Mouse (Mus musculus): ENCODE data around the gene Gimap9. TPM values are rescaled to one million over a fixed set of nuclear protein-coding genes. Genes with fewer than 3 reads are reported as not detected.

The Gimap9 gene
- polyA plus RNA-seq, 1 experiment from 2014 or later = 14.2 TPM

DNA sequence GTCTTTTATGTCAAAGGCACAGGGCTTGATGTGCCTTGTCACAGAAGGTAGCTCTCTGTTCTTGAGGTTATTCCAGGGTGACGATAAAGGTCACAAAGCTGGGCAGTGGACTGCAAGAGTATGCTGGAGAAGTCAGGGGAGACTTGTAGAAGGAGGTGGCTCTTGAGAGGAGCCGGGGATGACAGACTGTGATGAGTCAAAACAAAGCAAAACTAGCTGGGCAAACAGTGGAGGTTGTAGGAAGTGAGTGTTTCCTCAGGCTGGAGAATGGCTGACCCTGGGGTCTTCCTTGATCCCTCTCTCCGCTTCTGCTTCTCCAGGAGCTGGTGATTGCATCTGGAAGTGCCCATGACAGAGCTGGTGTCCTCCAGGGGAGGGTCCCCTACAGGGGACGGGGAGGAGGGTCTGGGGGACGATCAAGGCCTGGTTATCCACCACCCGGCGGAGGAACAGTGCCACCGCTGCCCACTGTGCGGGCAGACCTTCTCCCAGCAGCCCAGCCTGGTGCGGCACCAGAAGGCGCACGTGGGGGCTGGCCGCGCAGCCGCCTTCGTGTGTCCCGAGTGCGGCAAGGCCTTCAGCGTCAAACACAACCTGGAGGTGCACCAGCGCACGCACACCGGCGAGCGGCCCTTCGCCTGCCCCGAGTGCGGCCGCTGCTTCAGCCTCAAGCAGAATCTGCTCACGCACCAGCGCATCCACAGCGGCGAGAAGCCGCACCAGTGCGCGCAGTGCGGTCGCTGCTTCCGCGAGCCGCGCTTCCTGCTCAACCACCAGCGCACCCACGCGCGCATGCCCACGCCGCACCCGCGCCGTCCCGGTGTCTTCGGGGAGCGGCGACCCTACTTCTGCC, 46.9 kb upstream of the Gimap9 start:
- TF ChIP-seq CTCF (IDR thresholded peaks at IDR 0.05) (no peak), EP300 (IDR thresholded peaks at IDR 0.05) (no peak)
- H3K4me1 ChIP-seq (ENCODE audit: insufficient read depth, low read depth, low read length) = peaks cover 8% of the 10 kb centered on the region

DNA sequence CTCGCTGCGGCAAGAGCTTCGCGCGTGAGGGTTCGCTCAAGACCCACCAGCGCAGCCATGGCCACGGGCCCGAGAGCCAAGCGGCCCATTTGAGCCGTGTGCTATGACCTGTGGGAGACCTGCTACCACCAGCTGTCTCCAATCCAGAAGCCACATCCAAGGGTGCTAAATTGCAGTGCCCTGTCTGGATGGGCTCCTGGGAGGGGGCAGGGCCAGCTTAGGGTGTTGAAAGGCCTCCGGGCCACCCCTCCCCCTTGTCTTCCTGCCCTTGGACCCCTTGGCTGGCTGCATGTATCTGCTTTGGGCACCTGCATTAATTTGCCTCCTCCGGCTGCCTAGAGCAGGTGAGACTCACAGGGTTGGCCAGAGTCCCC, 46.3 kb upstream of the Gimap9 start:
- H3K4me2 ChIP-seq (replicated peaks; ENCODE audit: low read depth, low read length) = peak overlapping the region; percentile 60
- ATAC-seq = no peak
- H3K27ac ChIP-seq (ENCODE audit: low read length) = no peak overlapping the region
- no peak overlapping the region for H3K9ac ChIP-seq (replicated peaks; ENCODE audit: low read depth)
- TF ChIP-seq EP300 (IDR thresholded peaks at IDR 0.05) (no peak), CTCF (IDR thresholded peaks at IDR 0.05) (no peak)
- H3K36me3 ChIP-seq (ENCODE audit: insufficient read depth, low read length) = no peaks in the 10 kb centered on the region
- 4% methylated on average over 7 of the region's 13 CpGs for WGBS
- H3K4me3 ChIP-seq (ENCODE audit: low read depth, low read length) = peak overlapping the region; percentile 33
- H3K4me1 ChIP-seq (ENCODE audit: insufficient read depth, low read depth, low read length) = peaks cover 8% of the 10 kb centered on the region
- H3K27me3 ChIP-seq (replicated peaks; ENCODE audit: insufficient read depth, low read length) = peaks cover 8% of the 10 kb centered on the region; the same call in 1 of the 2 replicates
- DNase-seq (ENCODE audit: low spot score) = no peak
- H3K9me3 ChIP-seq (ENCODE audit: low read length) = no peaks in the 10 kb centered on the region

More for the DNA sequence above, 46.9 kb upstream of the Gimap9 start:
- no peak for DNase-seq (ENCODE audit: low spot score)
- H3K27me3 ChIP-seq (replicated peaks; ENCODE audit: insufficient read depth, low read length) = peaks cover 8% of the 10 kb centered on the region; the same call in 1 of the 2 replicates
- no peak for ATAC-seq
- H3K9me3 ChIP-seq (ENCODE audit: low read length) = no peaks in the 10 kb centered on the region
- no peak overlapping the region for H3K27ac ChIP-seq (ENCODE audit: low read length)
- no peak overlapping the region for H3K9ac ChIP-seq (replicated peaks; ENCODE audit: low read depth)
- peak overlapping the region; percentile 33 for H3K4me3 ChIP-seq (ENCODE audit: low read depth, low read length)
- H3K36me3 ChIP-seq (ENCODE audit: insufficient read depth, low read length) = no peaks in the 10 kb centered on the region
- H3K4me2 ChIP-seq (replicated peaks; ENCODE audit: low read depth, low read length) = peak overlapping the region; percentile 60
- WGBS = 8% methylated on average over 44 of the region's 54 CpGs

DNA sequence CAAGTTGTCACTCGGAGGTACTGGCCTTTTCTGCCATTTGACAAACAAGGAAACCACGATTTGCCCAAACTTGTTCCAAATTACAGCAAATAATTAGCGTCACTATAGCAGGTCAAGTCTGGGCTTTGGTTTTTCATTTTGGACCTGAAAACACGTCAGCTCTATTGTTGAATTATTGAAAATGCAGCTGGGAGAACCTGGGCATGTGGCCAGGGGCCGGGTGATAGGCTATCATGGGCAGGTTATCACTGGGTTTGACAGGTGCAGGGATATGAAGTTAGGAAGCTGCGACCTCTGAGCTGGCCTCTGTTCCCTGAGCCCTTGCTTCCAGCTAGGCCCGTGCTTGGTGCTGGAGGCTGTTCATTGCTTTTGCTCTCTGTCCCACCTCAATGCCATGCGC, 45.1 kb upstream of the Gimap9 start:
- no peaks in the 10 kb centered on the region for H3K36me3 ChIP-seq (ENCODE audit: insufficient read depth, low read length)
- H3K27ac ChIP-seq (ENCODE audit: low read length) = no peak overlapping the region
- TF ChIP-seq CTCF (IDR thresholded peaks at IDR 0.05) = no peak
- TF ChIP-seq EP300 (IDR thresholded peaks at IDR 0.05) = no peak
- H3K4me1 ChIP-seq (ENCODE audit: insufficient read depth, low read depth, low read length) = peaks cover 8% of the 10 kb centered on the region
- no peak overlapping the region for H3K4me2 ChIP-seq (replicated peaks; ENCODE audit: low read depth, low read length)
- H3K4me3 ChIP-seq (ENCODE audit: low read depth, low read length) = no peak overlapping the region
- H3K9me3 ChIP-seq (ENCODE audit: low read length) = no peaks in the 10 kb centered on the region
- 84% methylated on average over 8 of the region's 8 CpGs for WGBS
- DNase-seq (ENCODE audit: low spot score) = no peak
- no peak for ATAC-seq
- no peak overlapping the region for H3K9ac ChIP-seq (replicated peaks; ENCODE audit: low read depth)
- H3K27me3 ChIP-seq (replicated peaks; ENCODE audit: insufficient read depth, low read length) = peaks cover 8% of the 10 kb centered on the region; the same call in 1 of the 2 replicates

DNA sequence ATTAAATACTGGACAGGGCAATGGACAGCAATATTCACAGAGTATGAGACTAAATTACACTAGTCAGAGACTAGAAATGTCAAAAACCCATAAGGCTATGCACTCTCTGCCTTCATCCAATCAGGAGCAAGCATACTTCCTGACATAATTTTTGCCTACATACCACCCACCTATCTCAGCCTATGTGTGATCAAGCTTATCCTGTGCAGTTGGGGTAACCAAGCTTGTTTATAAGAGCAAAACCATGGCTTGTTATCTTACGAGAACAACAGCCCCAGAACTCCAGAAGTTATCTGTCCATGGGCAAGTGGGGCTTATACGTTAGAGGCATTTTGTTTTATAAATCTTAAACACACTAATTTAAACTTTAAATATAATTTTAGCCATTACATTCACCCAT, 40.8 kb upstream of the Gimap9 start:
- Histone ChIP-seq H3K4me3 (ENCODE audit: low read depth, low read length) (no peak overlapping the region), H3K4me2 (replicated peaks; ENCODE audit: low read depth, low read length) (no peak overlapping the region), H3K27me3 (replicated peaks; ENCODE audit: insufficient read depth, low read length) (no peaks in the 10 kb centered on the region), H3K4me1 (ENCODE audit: insufficient read depth, low read depth, low read length) (no peaks in the 10 kb centered on the region), H3K27ac (ENCODE audit: low read length) (no peak overlapping the region), H3K9me3 (ENCODE audit: low read length) (no peaks in the 10 kb centered on the region), H3K9ac (replicated peaks; ENCODE audit: low read depth) (no peak overlapping the region), H3K36me3 (ENCODE audit: insufficient read depth, low read length) (no peaks in the 10 kb centered on the region)
- DNase-seq (ENCODE audit: low spot score) = no peak
- 76% methylated on average over 2 of the region's 2 CpGs for WGBS
- no peak for TF ChIP-seq CTCF (IDR thresholded peaks at IDR 0.05)
- TF ChIP-seq EP300 (IDR thresholded peaks at IDR 0.05) = no peak
- no peak for ATAC-seq

DNA sequence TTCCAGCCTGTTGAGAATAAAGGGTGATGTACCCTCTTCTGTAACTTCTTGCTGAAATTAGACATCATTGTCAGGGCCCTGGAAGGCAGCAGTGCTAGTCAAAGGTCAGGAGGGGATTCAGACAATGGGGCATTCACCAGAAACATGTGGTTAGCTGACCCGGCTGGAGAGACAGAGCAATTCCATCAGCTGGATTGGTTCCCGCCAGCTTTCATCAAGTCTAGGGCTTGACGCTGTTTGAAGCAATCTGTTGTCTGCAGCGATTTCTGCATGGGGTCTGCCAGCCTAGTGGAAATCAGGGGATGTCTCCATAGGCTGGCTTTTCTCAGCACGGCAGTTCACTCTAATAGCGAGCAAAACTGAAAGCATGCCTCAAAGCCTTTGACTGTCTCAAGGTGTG, 39.4 kb upstream of the Gimap9 start:
- no peak overlapping the region for H3K4me2 ChIP-seq (replicated peaks; ENCODE audit: low read depth, low read length)
- H3K4me3 ChIP-seq (ENCODE audit: low read depth, low read length) = no peak overlapping the region
- no peaks in the 10 kb centered on the region for H3K27me3 ChIP-seq (replicated peaks; ENCODE audit: insufficient read depth, low read length)
- ATAC-seq = no peak
- H3K4me1 ChIP-seq (ENCODE audit: insufficient read depth, low read depth, low read length) = no peaks in the 10 kb centered on the region
- no peak for TF ChIP-seq CTCF (IDR thresholded peaks at IDR 0.05)
- WGBS = 70% methylated on average over 6 of the region's 6 CpGs
- H3K9ac ChIP-seq (replicated peaks; ENCODE audit: low read depth) = no peak overlapping the region
- DNase-seq (ENCODE audit: low spot score) = no peak
- H3K27ac ChIP-seq (ENCODE audit: low read length) = no peak overlapping the region
- no peaks in the 10 kb centered on the region for H3K9me3 ChIP-seq (ENCODE audit: low read length)
- H3K36me3 ChIP-seq (ENCODE audit: insufficient read depth, low read length) = no peaks in the 10 kb centered on the region

DNA sequence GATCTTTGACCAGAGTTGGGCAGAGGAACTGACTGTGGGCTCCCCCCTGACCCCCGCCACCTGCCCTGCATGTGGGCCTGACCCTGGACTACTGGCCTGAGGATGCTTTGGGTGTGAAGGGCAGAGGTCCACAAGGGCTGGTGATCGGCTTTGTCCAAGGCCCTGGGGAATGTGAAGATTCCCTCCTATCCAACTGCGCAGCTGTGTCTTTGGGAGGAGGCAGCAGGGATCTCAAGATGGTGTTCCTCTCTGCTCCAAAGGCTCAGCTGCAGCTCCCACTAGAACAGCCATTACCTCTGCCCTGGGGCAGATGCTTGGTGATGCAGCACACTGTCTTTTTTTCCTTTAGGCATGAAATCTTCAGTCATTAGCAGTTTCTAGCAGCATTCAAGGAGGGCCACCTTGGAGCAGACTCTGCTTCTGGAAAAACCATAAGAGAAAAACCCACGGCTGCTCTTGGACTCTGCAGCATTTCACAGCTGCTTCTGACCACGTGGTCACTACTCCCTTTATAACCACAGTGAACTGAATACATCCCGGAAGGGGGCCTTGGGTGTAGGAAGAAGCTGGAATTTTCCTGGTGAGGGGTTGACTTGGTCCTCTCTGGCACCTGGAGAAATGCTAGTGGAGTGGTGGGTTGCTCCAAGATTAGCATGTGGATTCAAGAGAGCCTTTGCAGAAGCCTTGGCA, 38.0 kb upstream of the Gimap9 start:
- no peaks in the 10 kb centered on the region for H3K36me3 ChIP-seq (ENCODE audit: insufficient read depth, low read length)
- no peak for TF ChIP-seq EP300 (IDR thresholded peaks at IDR 0.05)
- no peak for TF ChIP-seq CTCF (IDR thresholded peaks at IDR 0.05)
- H3K27ac ChIP-seq (ENCODE audit: low read length) = no peak overlapping the region
- no peak overlapping the region for H3K9ac ChIP-seq (replicated peaks; ENCODE audit: low read depth)
- no peaks in the 10 kb centered on the region for H3K4me1 ChIP-seq (ENCODE audit: insufficient read depth, low read depth, low read length)
- H3K9me3 ChIP-seq (ENCODE audit: low read length) = no peaks in the 10 kb centered on the region
- H3K4me3 ChIP-seq (ENCODE audit: low read depth, low read length) = no peak overlapping the region
- ATAC-seq (no peak), DNase-seq (ENCODE audit: low spot score) (no peak)
- no peak overlapping the region for H3K4me2 ChIP-seq (replicated peaks; ENCODE audit: low read depth, low read length)
- H3K27me3 ChIP-seq (replicated peaks; ENCODE audit: insufficient read depth, low read length) = no peaks in the 10 kb centered on the region
- WGBS = 66% methylated on average over 6 of the region's 6 CpGs

Data from lung, postnatal 0 days (tissue).